Mouse (Mus musculus): ENCODE data around the gene Abhd14a.

The Abhd14a gene

DNA sequence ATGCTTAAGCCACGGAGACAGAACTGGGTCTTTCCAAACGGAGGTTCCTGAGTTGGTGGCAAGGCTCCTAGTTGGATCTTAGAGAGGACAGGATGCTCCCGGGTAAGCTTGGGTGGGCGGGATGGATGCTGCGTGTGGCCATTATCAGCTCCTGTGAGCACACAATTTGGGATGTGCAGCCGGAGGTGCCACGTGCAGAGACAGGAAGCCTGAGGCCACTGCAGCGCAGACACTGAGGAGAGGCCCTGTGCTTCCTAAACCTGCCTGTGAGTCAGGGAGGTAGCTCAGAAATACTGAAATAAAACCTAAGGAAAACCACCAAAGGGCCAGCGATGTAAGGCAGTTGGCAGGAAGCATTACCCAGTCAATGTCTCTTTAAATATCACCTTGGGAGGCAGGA lies 22.3 kb upstream of the Abhd14a start:
- DNase-seq (ENCODE audit: low read depth, low spot score): no peak

DNA sequence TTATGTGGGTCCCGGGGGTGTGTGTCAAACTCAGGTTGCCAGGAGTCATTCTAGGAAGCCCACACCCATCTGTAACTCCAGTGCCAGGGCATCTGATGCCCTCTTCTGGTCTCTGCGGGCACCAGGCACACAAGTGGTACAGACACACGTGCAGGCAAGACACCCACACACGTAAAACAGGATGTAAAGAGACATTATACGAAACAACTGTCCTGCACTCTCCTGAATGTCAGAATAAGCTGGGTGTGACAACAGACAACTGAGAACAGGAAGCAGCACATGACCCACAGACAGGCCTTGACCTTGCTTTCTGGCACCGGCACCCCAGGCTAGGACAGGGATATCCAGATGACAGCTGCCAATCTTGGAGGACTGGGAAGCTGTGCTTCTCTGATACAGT lies 21.8 kb upstream of the Abhd14a start:
- DNase-seq (ENCODE audit: low read depth, low spot score): no peak

DNA sequence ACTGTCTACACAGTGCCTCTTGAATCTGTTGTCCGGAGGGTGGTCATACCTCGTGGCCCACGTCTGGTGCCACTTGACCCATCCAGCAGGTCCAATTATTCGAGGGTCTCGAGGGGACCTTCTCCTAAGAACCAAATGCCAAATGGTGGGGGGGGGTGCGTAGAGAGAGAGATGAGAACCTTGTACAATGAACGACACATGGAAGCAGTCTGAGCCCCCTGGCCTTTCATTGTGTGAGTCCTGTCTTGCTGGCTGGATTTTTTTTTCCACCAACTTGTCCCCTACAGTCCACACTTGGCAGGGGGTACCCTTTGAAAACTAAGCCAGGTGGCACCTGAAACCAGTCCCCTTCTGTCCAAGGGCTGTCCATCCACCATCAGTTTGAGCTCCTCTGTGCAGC lies 20.3 kb upstream of the Abhd14a start:
- no peak for DNase-seq (ENCODE audit: low read depth, low spot score)

DNA sequence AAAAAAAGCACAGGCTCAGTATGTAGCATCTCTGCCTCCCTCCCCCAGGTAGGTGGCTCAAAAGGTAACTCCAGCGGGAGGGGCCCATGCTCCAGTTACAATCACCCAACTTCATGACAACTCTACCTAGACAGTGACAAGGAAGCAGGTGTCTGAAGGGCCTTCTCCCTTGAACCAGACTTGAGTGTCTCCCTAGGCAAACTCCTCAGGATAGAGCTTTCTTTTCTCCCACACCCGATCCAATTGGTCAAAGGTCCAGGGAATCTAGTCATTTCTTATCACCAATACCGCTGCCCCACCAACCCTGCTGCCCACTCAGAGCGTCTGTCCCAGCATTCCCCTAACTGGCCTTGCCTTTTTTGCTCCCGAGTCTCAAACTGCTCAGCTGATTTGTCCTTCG lies 19.2 kb upstream of the Abhd14a start:
- DNase-seq (ENCODE audit: low read depth, low spot score): no peak

DNA sequence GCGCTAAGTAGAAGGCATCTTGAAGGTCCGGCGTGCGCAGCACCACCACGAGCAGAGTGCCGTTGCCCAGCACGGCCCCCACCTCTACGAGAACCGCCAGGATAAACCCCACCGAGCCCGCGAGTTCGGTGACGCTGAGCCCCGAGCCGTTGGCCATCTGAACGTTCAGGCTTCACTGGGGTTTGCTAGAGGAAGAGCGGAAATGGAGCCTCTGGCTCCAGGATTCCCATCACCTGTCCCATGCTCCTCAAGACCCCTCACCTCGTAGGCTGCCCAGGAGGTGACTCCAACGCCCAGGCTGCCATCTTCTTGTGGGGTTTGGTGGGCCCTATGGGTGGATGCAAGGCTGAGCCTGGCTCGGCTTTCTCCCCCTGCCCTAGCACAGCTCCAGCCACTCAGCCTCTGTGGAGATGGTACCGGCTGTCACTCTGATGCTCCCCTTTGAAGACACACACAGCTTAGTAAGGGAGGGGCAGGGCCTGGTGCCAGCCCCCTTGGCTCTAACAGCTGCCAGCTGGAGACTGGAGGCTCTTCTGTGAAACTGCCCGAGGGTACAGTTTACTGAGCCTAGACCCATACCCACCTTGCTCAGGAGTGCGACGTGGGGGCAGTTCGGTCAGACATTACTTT lies 18.2 kb upstream of the Abhd14a start, which contains the start of gene Gpr62:
Gene Gpr62 (minus strand): TSS at position 368 of the 630 bp plus-strand sequence.
- DNase-seq (ENCODE audit: low read depth, low spot score): no peak

DNA sequence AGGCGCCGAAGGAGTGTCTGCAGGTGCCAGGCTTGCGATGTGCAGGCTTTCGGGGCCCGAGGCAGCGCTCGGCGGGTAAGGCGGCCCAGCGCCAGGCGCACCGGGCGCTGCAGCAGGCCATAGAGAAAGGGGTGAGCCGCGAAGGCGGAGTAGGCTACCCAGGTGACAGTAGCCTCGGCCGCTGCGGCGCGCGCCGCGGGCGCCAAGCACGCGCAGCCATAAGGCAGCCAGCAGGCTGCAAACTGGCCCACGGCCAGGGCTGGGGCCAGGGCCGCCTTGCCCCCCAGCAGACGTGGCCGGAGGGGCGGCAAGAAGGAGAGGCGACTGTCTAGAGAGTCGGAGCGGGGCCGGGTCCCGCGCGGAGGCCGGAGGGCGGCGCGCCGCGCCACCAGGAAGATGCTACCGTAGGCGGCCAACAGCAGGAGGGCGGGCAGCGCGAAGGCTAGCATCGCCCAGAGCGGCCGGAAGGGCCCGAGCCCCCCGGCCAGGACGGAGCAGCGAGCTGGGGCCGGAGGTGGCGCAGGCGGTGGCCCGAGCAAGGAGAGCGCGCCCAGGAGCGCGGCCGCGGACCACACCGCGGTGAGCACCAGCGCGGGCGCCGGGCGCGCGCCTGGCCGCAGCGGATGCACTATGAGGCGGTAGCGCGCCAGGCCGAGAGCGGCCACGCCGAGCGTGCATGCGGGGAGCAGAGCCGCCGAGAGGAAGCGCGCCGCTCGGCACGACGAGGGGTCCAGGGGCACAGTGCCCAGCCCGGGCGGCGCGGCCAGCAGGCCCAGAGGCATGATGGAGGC lies 17.5 kb upstream of the Abhd14a start:
- DNase-seq (ENCODE audit: low read depth, low spot score): peak; percentile 75

DNA sequence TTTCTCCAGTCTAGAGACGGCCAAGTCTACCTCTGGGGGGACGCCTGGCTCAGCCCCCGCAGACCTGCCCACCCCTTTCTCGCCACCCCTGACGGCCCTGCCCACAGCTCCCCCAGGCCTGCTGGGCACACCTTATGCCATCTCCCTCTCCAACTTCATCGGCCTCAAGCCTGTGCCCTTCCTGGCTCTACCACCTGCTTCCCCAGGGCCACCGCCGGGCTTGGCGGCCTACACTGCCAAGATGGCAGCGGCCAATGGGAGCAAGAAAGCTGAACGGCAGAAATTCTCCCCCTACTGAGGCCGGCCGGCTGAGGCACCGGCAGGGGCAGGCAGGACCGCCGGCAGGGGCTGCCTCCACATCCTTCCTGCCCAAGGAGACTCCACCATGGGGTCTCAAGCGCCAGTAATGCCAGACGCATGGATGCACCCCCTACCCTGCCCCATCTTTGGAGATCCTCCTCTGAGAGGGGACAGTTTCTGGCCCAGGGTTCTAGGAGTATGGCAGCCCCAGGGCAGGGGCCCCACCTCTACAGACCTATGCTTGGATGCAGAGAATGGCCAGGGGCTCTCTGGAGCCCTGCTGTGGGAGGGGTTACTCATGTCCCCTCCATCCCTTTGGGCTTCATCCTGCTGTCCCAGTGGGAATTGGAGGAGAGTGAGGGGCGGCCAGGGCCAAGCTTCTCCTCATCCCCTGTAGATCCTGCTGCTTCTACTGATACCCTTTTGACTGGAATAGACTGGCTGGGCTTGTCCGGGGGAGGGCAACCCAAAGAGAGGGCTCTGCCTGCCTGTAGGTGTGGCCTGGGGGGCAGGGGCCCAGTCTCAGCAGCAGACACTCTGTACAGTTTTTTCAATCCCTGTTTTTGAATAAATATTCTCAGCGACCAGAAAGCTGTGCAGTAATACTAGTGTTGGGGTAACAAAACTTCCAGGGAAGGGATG lies 15.9 kb upstream of the Abhd14a start:
- DNase-seq (ENCODE audit: low read depth, low spot score): no peak

DNA sequence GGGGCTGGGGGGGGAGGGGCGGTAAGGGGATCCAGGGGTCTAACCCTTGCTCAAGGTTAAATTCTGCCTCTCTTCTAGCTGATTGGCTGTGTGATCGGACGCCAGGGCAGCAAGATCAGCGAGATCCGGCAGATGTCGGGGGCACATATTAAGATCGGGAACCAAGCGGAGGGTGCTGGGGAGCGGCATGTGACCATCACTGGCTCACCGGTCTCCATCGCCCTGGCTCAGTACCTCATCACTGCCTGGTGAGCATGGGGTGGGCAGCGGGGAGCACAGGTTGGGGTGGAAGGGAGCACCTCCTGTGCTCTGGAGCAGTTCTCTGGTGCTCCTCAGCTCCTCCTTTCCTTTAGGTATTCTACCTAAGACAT lies 14.9 kb upstream of the Abhd14a start:
- DNase-seq (ENCODE audit: low read depth, low spot score): no peak

DNA sequence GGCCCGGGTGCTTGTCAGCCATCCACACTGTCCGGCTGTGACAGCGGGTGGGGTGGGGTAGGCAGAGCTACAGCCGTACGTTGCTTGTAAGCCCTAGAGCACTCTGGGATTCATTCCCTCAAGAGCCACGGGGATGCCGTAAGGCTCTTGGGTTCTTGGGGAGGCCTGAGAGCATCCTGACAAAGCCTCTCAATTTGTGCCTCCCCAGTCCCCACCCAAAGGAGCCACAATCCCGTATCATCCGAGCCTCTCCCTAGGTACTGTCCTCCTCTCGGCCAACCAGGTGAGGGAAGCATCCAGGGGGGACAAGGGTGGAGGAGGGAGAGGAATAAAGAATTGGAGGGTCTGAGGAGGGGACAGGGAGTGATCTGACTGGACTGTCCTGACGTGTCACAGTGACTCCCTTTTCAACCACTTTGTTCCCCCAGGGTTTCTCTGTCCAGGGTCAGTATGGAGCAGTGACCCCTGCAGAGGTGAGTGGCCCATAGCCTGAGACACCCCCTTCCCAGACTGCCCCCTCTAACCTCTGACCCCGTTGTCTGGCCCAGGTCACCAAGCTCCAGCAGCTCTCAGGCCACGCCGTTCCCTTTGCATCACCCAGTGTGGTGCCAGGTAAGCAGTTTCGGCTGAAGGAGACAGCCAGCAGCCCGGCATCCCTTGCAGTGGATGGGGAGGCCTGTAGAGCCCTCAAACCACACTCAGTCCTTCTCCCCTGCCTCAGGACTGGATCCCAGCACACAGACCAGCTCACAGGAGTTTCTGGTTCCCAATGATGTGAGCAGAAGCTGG lies 14.4 kb upstream of the Abhd14a start:
- DNase-seq (ENCODE audit: low read depth, low spot score): no peak

DNA sequence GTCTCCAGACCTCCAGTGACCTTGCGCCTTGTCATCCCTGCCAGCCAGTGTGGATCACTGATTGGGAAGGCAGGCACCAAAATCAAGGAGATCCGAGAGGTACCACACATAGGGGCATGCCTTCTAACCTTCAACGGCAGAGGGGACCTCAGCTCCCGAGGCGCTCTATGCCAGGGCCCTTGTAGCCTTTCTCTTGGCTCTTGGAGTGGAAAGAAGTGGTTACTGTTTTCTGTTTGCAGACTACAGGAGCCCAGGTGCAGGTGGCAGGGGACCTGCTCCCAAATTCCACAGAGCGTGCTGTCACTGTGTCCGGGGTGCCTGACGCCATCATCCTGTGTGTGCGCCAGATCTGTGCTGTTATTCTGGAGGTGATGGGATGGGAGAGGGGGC lies 13.5 kb upstream of the Abhd14a start:
- DNase-seq (ENCODE audit: low read depth, low spot score): no peak

DNA sequence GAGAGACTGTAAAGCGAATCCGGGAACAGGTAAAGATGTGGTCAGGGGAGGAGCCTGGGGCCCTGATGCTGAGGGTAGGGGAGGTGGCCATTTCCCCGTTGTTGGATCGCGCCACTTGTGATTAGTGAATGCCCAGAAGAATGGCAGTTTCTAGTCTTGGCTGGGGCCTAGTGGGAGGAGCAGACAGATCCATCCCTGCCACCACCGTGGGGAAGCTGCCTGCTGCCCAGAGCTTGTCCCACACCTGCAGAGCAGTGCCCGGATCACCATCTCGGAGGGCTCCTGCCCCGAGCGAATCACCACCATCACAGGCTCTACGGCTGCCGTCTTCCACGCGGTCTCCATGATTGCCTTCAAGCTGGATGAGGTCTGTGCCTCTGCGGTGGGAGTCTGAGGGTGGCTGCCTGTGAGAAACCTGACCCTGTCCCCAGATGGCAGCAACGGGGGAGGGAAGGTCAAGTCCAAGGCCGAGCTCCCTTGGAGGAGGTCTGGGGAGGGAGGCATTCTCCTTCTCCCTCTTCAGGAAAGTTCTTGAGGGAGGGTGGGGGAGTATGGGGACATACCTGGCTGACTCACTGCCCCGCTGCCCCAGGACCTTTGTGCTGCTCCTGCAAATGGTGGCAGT lies 13.0 kb upstream of the Abhd14a start:
- DNase-seq (ENCODE audit: low read depth, low spot score): no peak

DNA sequence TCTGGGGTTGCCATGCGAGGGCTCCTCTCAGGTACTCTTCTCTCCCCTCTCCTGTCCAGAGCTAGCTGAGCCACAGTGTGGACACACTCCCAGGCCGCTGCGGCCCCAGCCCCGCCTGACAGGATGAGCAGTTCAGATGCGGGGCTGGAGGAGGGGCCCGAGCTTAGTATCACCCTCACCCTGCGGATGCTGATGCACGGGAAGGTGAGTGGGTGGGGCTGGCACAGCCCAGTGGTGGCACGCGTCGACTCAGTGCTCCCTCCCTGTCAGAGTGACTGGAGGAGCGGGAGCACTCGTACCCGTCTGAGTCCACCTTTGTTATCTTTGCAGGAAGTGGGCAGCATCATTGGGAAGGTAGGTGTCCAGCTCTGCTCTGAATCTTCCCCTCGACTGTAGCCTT lies 12.5 kb upstream of the Abhd14a start:
- no peak for DNase-seq (ENCODE audit: low read depth, low spot score)

DNA sequence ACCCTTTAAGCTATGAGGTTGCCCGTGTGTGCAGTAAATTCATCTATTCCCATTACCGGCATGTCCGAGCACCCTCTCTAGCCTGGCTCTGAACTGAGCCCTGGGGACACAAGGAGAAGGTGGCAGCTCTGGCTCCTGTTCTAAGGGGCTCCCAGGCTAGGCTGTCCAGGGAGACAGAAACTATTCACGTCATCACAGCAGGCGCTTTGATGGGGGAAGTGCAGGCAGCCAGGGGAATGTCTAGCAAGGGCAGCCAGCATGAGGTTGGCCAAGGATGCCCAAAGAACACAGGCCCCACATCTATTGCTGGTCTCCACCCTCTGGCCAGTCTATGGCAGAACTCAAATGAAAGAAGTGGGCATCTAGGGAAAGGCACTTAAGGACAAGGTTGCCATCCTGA lies 10.4 kb upstream of the Abhd14a start:
- DNase-seq (ENCODE audit: low read depth, low spot score): no peak

DNA sequence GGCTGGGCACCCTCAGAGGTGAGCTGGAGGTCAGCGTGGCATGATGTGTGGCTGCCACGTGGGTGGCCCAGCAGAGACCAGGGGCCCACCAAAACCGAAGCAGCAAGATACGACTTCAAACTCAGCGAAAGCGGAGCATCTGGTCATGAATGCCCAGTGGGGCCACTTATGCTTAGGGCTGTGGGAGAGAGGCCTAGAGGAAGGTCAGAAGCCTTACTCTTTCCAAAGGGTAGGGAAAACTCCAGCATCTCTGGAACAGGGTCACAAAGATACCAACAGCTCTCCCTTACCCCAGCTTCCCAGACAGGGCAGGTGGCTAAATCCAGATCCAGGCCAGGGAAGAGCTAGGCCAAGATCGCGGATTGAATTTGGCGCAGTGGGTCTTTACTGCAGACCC lies 9.7 kb upstream of the Abhd14a start:
- no peak for DNase-seq (ENCODE audit: low read depth, low spot score)

DNA sequence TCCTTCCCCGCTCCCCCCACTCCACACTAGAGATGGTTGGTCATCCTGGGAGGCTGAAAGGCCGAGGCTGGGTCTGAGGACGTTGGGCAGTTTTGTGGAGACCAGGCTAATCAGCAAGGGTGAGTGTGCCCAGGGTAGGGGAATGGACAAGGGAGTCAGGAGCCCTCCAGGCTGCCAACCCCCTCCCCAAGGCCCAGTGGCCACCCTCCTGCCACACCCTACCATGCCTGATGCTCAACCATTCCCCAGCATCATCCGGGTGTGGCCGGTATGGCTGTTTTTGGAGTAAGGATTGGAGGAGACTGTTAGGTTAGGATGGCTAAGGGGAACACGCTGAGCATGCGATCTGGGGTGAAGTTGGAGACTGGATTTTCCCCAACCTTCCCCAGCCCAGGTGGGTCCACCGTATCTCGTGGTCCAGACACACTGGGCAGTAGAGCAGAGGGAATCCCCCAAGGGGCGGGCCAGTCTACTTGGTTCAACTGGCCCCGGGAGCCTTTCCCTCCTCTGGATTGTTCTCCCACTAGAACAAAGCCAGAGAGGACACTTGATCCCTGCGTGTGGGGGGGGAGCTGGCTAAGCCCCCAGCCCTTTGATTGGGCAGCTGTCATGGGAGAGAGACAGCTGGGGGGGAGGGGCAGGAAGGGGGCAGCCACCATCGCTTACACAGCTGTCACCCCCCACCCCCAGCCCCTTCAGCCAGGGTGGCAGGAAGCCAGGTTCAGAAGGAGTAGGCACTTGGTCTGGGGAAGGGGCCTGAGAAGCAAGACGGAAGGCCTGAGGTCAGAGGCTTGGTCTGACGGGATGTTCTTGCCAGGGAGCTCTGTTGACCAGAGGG lies 9.1 kb upstream of the Abhd14a start:
- peak; percentile 75 for DNase-seq (ENCODE audit: low read depth, low spot score)

DNA sequence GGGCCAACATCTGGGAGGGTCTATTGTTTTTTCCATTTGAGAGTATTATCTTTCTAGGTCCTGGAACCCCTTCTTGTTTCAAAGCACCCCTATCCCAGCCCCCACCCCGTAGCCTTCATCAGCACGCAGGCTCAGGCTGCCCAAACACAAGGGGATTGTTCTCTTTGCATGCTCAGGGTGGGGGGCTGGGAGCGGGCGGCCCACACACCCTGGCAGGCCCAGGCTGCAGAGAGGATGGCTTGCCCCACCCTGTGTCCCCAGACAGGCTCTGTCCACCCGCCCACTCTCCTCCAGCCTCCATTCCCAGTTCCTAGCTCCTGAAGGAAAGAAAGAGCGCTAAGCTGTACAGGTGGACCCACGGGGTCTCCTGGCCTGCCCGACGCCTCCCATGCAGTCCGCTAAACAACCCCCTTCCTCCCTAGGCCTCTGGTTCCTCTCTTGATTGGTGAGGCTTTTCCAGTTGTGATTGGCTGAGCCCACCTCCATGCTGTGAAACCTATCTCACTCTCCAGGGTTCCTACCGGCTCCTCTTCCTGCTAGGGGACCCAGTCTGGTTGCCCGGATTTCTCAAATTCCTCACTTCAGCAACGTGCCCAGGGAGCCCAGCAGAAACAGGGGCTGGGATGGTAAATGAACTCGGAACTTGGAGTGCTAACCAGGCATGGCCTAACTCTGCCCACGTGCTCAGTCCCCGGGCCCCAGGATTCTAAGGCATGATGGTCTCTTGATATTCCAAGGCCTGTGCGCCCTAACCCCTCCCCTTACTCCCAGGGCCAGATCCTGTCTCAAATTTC lies 7.6 kb upstream of the Abhd14a start:
- DNase-seq (ENCODE audit: low read depth, low spot score): peak; percentile 73

DNA sequence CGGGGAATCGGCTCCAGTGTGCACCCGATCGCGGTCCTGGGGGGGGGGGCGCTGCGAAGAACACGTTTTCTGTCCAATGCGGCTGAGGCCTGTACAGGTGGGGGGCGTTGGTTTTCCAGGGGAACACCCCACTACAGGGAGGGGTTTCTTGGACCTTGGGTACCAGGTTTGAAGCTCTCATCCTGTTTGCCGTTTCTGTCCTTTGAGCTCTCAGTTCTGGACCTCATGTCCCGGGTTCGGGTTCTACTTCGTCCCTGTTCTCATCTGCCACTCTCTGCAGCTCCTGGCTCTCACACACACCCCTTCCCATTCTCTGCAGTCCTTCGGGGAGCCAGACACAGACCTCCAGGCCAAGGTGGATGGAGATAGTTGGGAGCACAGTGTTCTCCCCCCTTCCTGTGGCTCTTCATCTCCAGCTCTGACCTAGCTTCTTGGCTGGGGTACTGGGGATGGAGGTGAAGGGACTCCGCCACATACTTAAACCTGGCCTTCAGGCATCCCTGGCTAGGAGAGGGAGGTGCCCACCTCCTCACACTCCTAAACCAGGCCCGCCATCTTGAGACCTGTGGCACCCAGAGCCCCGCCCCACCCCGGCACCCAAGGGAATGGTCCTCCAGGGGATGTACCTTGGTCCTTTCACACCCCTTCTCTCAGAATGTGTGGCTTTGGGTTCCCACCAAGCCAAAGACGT lies 6.7 kb upstream of the Abhd14a start:
- DNase-seq (ENCODE audit: low read depth, low spot score): peak; percentile 47

DNA sequence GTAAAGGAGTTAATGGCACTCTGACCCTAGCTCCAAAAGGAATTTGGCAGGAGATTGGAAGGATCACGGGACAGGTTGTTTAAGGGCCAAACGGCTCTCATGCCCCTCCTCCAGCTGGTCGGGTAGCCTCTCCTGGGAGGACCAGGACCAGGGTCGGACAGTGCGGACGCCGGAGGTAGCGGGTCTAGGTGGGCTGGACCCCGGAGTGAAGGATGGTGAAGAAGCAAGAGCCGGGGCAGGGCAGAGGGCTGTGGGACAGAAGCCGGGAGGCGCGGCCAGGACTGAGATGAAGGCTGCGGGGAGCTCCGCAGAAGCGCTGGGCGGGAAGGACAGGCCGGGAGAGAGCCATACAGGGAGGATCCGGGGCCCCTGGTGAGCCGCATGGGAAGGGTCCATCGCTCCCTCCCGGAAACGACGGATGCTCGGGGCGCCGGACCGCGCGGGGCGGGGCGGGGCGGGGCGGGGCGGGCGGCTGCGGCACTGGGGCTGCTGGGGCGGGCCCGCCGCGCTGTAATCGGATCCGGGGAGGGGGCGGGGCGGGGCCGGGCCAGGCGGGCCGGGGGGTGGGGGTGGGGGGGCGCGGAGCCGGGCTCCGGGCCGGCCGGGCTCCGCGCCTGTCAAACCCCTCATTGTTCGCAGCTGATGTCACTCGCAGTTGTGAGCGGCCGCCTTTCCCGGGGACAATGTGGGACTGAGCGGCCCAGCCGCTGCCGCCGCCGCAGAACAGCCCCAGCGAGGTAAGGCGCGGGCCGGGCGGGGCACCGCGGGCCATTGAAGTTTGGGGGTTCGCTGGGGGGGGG lies 6.0 kb upstream of the Abhd14a start, which contains the start of gene Pcbp4:
Gene Pcbp4 (plus strand): TSS at position 21 of the 800 bp plus-strand sequence.
- DNase-seq (ENCODE audit: low read depth, low spot score): peak; percentile 79

Measured in mesoderm, embryonic 11.5 days (tissue).